Mouse (Mus musculus) kidney, embryonic 15.5 days (tissue): ENCODE measurements around the gene Ctdnep1. TPM values are rescaled to one million over a fixed set of nuclear protein-coding genes. Genes with fewer than 3 reads are reported as not detected.

Experiments used
- ATAC-seq: fragments of 200-750 bp; cut with Nextera tagmentation; replicated peaks from 2 replicates; pipeline ENCODE4 v1.8.0; 2017; ENCODE audit warnings: moderate TSS enrichment; ENCODE audit not compliant: low FRiP score
- H3K27ac ChIP-seq: fragments of 300-500 bp; sonication (generic); 2 replicates; pipeline ENCODE4 v1.5.1; 2015; ENCODE audit warnings: mild to moderate bottlenecking, inconsistent platforms
- H3K27me3 ChIP-seq: fragments of 300-500 bp; sonication (generic); 2 replicates; pipeline ENCODE4 v1.6.1; 2015; ENCODE audit warnings: inconsistent platforms
- H3K36me3 ChIP-seq: fragments of 300-500 bp; sonication (generic); 2 replicates; pipeline ENCODE4 v1.6.1; 2015; ENCODE audit warnings: inconsistent platforms
- H3K4me1 ChIP-seq: fragments of 300-500 bp; sonication (generic); 2 replicates; pipeline ENCODE4 v1.6.1; 2015; ENCODE audit warnings: inconsistent platforms
- H3K4me2 ChIP-seq: fragments of 300-500 bp; sonication (generic); 2 replicates; pipeline ENCODE4 v1.6.1; 2015; ENCODE audit warnings: moderate library complexity, mild to moderate bottlenecking, inconsistent platforms
- H3K4me3 ChIP-seq: fragments of 300-500 bp; sonication (generic); replicated peaks from 2 replicates; pipeline ENCODE4 v1.5.1; 2015; ENCODE audit warnings: mild to moderate bottlenecking, inconsistent platforms
- H3K9ac ChIP-seq: fragments of 300-500 bp; sonication (generic); 2 replicates; pipeline ENCODE4 v1.6.1; 2015; ENCODE audit warnings: mild to moderate bottlenecking, inconsistent platforms
- H3K9me3 ChIP-seq: fragments of 300-500 bp; sonication (generic); replicated peaks from 2 replicates; pipeline ENCODE4 v1.6.1; 2016; ENCODE audit warnings: inconsistent platforms
- WGBS: fragments of 180-500 bp; shearing (Covaris S2); methylation state at CpG from one replicate; pipeline ENCODE4 v1.1.7; 2015; ENCODE audit warnings: mixed read lengths; 5-methylcytosine and 5-hydroxymethylcytosine counted together
- polyA plus RNA-seq: library from polyadenylated mRNA; unstranded; fragments of >200 nt; fragmentation: Nextera tagmentation; extraction: Ambion mirVana; gene quantifications from 2 replicates; pipeline ENCODE4 v1.2.1, GENCODE M21; 2015

Gene Ctdnep1
- polyA plus RNA-seq, 1 experiment from 2014 or later = 31.7 TPM

DNA sequence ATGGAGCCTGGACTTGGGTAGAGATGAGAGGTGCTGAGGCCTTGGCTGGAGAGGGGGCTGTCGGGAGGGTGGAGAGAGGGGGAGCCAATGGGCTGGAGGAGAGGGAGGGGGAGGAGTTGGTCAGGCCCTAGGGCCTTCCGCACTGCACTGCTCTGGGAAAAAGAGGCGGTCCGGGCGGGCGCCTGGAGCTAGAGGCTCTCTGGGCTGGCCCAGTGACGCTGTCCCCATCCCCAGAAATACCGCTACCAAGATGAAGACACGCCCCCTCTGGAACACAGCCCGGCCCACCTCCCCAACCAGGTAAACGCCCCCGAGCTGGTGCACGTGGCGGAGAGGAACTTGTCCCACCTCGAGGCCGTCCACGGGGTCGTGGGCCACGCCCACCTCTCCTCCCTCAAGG lies 45.7 kb downstream of the Ctdnep1 start:
- ATAC-seq = peak; percentile 80
- Histone ChIP-seq H3K4me1 (peaks cover 75% of the 10 kb centered on the region), H3K4me2 (peak overlapping the region; percentile 68), H3K36me3 (peaks cover 15% of the 10 kb centered on the region), H3K9me3 (no peaks in the 10 kb centered on the region), H3K9ac (0 out of 2 replicates have a peak overlapping the region, but pooled peaks have one; percentile 23), H3K27ac (peak overlapping the region; percentile 89), H3K27me3 (no peaks in the 10 kb centered on the region), H3K4me3 (peak overlapping the region; percentile 39)
- under 1% methylated on average over 16 of the region's 19 CpGs for WGBS

DNA sequence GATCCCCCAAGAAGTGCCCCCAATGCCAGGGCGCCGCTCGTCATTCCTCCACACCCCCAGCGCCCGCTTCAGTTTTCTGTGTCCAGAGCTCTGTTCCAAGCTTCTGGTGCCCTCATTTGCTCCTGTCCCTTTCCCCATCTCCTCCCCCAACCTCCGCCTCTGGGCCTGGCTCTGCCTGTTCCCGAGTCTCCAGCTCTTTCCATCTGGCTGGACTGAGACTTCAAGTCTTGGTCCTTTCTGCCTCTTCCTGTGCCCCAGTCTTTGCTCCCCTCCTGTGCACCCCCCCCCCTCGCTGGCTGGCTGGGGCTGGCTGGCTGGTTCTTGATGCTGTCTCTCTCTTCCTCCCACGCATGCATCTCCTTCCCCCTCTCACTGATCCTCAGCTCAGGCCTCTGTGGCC lies 46.4 kb downstream of the Ctdnep1 start:
- Histone ChIP-seq H3K27ac (peak overlapping the region; percentile 89), H3K4me3 (peak overlapping the region; percentile 39), H3K36me3 (peaks cover 22% of the 10 kb centered on the region), H3K27me3 (no peaks in the 10 kb centered on the region), H3K9ac (0 out of 2 replicates have a peak overlapping the region, but pooled peaks have one; percentile 23), H3K9me3 (no peaks in the 10 kb centered on the region), H3K4me1 (peaks cover 70% of the 10 kb centered on the region), H3K4me2 (peak overlapping the region; percentile 68)
- ATAC-seq = no peak
- 18% methylated on average over 9 of the region's 9 CpGs for WGBS

DNA sequence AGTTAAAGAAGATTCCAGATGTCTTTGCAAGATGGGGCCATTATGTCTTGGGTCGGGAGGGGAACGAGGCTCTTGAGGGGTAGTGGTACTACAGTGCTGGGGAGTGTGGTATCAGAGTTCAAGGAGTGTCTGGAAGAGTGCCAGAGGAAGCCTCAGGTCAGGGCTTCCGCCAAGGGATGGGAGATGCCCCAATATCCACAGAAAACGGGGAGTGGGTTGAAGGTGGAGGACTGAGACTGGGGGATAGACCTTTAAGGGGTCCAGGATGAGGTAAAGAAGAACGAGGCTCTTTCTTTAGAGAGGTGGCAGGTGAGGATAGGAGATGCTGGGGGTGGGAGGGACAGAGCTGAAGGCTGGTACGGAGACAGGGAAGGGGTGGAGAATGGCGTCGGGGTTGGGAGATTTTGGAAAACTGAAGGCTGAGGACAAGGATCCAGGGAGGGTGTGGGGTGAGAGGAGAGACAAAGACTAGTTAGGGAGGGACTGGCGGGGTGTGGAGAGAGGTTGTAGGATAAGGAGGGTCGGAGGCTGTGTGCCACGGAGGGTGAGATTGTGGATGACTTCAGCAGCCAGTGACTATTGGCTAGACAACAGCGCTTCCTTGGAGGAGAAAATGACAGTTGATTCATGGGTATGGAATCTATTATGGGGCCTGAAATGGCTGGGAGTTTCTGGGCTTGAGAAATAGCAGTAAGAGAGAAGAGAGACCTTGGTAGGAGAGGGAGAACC lies 47.6 kb downstream of the Ctdnep1 start:
- Histone ChIP-seq H3K27me3 (no peaks in the 10 kb centered on the region), H3K36me3 (peaks cover 34% of the 10 kb centered on the region), H3K9ac (no peak overlapping the region), H3K4me3 (peak overlapping the region; percentile 31), H3K27ac (peak overlapping the region; percentile 89), H3K9me3 (no peaks in the 10 kb centered on the region), H3K4me1 (peaks cover 62% of the 10 kb centered on the region), H3K4me2 (peak overlapping the region; percentile 68)
- WGBS = 17% methylated on average over 12 of the region's 12 CpGs
- no peak; the same call in 1 of the 2 replicates for ATAC-seq

DNA sequence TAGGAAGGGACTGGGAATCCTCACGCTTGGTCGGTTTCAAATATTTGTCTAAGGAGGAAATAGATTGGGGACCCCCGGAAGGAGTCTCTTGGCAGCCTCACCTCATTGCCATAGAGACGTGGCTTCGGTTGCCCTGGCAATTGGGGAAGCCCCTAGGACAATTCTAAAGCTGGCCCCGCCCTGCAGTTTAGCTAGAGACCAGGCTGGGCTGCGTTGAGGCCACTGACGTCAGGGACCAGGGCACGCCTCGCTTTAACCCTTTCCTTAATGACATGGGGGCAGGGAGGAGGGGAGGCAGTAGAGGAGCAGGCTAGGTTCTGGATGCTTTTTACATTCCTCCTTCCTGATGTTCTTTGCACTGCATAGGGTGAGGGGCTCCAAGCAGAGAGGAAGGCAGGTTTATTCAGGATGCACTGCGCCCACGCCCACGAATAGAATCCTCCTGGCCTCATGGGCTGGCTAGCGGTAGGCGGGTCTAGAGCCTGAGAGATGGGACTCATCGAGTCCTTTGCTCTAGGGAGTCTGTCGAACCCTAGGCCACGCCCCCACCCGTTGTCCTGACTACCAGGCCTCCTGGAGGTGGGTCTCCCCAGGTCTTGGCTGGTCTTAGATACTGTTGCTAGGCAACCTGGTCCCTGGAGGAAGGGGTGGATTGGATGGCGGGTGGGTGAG lies 48.3 kb downstream of the Ctdnep1 start:
- peak overlapping the region; percentile 68 for H3K4me2 ChIP-seq
- H3K27me3 ChIP-seq = no peaks in the 10 kb centered on the region
- peak overlapping the region; percentile 31 for H3K4me3 ChIP-seq
- peaks cover 41% of the 10 kb centered on the region for H3K36me3 ChIP-seq
- WGBS = under 1% methylated on average over 20 of the region's 20 CpGs
- peak; percentile 72 for ATAC-seq
- H3K9me3 ChIP-seq = no peaks in the 10 kb centered on the region
- H3K4me1 ChIP-seq = peaks cover 55% of the 10 kb centered on the region
- H3K27ac ChIP-seq = peak overlapping the region; percentile 89
- H3K9ac ChIP-seq = no peak overlapping the region

DNA sequence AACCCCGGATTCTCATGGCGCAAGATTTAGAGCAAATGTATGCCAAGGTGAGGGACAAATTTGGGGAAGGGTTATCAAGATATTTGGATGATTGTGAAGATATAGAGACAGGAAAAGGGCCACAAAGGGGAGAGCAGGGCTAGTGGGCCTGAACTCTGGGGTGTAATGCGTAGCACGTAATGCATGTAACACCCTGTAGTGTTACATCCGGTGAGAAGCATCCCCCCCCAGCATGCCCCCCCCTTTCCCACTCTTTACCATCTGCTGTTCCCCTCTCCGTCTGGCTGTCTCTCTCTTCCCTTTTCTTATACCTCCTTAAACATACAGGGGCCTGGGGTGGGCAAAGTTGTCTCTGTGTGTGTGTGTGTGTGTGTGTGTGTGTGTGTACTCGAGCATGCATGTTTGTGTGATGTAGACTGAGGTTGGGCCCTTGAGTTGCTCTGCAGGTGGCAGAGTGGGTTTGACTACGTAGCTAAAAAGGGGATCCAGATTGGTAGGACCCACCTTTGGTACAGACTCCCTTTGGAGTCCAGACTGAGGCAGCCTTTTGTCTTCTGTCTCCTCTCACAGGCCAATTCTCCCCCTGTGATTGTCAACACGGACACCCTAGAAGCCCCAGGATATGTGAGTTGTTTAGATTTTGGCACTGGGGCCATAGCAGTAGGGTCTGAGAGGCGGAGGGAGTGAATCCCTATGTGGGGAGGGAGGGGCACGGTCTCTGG lies 49.0 kb downstream of the Ctdnep1 start:
- 36% methylated on average over 11 of the region's 11 CpGs for WGBS
- Histone ChIP-seq H3K27ac (peak overlapping the region; percentile 89; the same call in 1 of the 2 replicates), H3K27me3 (no peaks in the 10 kb centered on the region), H3K4me1 (peaks cover 51% of the 10 kb centered on the region), H3K9ac (no peak overlapping the region), H3K4me3 (peak overlapping the region; percentile 31), H3K4me2 (peak overlapping the region; percentile 68), H3K36me3 (peaks cover 47% of the 10 kb centered on the region), H3K9me3 (no peaks in the 10 kb centered on the region)
- ATAC-seq = no peak

DNA sequence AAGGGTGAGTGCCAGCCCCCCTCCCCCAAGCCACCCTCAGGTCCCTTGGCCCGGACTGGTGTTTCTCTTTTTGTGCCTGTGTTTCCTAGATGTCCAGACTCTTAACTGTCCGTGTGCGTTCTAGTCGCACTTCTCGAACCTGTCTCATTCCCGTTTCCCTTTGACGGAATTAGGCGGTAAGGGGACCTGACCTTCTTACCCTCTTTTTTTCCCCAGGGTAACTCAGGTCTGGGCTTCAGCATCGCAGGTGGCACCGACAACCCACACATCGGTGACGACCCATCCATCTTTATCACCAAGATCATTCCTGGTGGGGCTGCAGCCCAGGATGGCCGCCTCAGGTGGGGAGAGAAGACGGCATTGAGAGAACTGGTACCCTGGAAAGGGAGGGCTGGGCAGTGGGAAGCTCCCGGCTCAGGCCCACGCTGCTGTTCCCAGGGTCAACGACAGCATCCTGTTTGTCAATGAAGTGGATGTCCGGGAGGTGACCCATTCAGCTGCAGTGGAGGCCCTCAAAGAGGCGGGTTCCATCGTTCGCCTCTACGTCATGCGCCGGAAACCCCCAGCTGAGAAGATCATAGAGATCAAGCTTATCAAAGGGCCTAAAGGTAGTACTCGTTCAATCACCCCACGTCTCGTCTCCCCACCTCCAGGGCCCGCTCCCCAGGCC lies 49.8 kb downstream of the Ctdnep1 start:
- Histone ChIP-seq H3K4me3 (no peak overlapping the region), H3K36me3 (peaks cover 51% of the 10 kb centered on the region), H3K27me3 (no peaks in the 10 kb centered on the region), H3K4me2 (no peak overlapping the region), H3K27ac (no peak overlapping the region), H3K9ac (no peak overlapping the region), H3K9me3 (no peaks in the 10 kb centered on the region), H3K4me1 (peaks cover 46% of the 10 kb centered on the region)
- 93% methylated on average over 28 of the region's 28 CpGs for WGBS
- no peak for ATAC-seq

DNA sequence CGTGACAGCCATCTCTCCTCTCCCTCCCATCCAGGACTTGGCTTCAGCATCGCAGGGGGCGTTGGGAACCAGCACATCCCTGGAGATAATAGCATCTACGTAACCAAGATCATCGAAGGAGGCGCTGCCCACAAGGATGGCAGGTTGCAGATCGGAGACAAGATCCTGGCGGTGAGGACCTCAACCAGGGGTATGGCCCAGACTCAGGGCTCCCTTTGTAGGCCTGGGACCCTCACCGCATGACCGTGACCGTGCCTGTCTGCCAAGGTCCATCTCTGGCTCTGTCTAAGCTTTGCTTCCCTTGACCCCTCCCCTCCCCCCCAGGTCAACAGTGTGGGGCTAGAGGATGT lies 50.3 kb downstream of the Ctdnep1 start:
- Histone ChIP-seq H3K27ac (no peak overlapping the region), H3K4me3 (no peak overlapping the region), H3K36me3 (peaks cover 51% of the 10 kb centered on the region), H3K27me3 (no peaks in the 10 kb centered on the region), H3K4me1 (peaks cover 41% of the 10 kb centered on the region), H3K9ac (no peak overlapping the region), H3K9me3 (no peaks in the 10 kb centered on the region), H3K4me2 (no peak overlapping the region)
- 97% methylated on average over 11 of the region's 11 CpGs for WGBS
- no peak for ATAC-seq

DNA sequence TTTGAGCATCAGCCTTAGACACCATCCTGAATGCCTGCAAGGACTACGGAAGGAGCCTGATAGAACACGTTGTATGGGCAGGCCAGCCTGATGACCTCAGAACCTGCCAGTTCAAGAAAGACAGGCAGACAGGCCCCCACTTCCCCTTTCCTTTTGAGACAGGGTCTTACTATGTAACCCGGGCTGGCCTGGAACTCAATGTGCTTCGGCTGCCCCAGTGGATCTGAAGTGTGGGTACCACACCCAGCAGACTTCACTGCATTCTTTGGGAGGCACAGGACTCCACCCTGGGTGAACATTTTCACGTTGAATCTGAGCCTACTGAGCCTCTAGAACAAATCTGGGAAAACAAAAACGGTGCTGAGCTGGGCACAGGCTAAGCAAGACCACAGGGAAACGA lies 57.2 kb downstream of the Ctdnep1 start:
- WGBS = 81% methylated on average over 7 of the region's 7 CpGs
- no peak overlapping the region for H3K4me2 ChIP-seq
- H3K36me3 ChIP-seq = peaks cover 79% of the 10 kb centered on the region
- H3K4me3 ChIP-seq = no peak overlapping the region
- H3K27me3 ChIP-seq = no peaks in the 10 kb centered on the region
- no peaks in the 10 kb centered on the region for H3K4me1 ChIP-seq
- H3K27ac ChIP-seq = no peak overlapping the region
- no peaks in the 10 kb centered on the region for H3K9me3 ChIP-seq
- no peak for ATAC-seq
- no peak overlapping the region for H3K9ac ChIP-seq

DNA sequence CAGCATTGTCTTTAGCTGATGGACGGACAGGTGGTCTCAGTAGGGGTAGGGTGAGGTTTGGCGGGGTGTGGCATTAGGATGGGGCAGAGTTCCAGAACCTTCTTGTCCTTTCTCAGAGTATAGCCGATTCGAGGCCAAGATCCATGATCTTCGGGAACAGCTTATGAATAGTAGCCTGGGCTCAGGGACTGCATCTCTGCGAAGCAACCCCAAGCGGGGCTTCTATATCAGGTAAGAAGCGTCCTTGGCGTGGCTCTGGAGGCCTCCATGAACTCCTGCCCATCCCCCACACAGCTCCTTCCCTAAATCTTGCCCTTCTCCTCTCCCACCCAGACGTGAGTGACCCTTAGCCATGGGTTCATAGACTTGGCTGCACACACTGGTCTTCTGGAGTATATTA lies 58.7 kb downstream of the Ctdnep1 start:
- Histone ChIP-seq H3K27me3 (no peaks in the 10 kb centered on the region), H3K4me2 (no peak overlapping the region), H3K4me3 (no peak overlapping the region), H3K4me1 (peaks cover 7% of the 10 kb centered on the region), H3K9me3 (no peaks in the 10 kb centered on the region), H3K36me3 (peaks cover 79% of the 10 kb centered on the region), H3K9ac (no peak overlapping the region), H3K27ac (no peak overlapping the region)
- ATAC-seq = no peak
- 88% methylated on average over 10 of the region's 10 CpGs for WGBS

DNA sequence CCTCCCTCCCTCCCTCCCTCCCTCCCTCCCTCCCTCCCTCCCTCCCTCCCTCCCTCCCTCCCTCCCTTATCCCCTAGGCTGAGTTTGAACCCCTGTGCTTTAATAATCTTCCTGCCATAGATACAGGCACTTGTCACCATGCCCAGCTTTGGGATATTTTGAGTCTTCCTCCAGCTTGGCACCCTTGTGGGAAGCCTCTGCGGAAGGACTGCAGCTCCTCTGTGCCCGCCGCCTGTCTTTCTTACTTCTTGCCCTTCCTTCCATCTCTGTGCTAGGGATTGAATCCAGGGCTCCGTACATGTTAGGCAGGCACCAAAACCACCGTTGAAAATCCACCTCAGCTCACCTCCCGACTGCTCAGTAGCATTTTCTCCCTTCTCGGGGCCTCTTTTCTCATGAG lies 59.2 kb downstream of the Ctdnep1 start:
- WGBS = 87% methylated on average over 7 of the region's 7 CpGs
- no peak for ATAC-seq
- Histone ChIP-seq H3K9ac (no peak overlapping the region), H3K4me1 (peaks cover 13% of the 10 kb centered on the region), H3K4me2 (no peak overlapping the region), H3K27ac (no peak overlapping the region), H3K4me3 (no peak overlapping the region), H3K27me3 (no peaks in the 10 kb centered on the region), H3K9me3 (no peaks in the 10 kb centered on the region), H3K36me3 (peaks cover 78% of the 10 kb centered on the region)
